Mouse (Mus musculus): ENCODE measurements around the gene Olfr374. TPM values are rescaled to one million over a fixed set of nuclear protein-coding genes. Genes with fewer than 3 reads are reported as not detected.

Gene Olfr374
- polyA plus RNA-seq, 1 experiment from 2014 or later = not detected

DNA sequence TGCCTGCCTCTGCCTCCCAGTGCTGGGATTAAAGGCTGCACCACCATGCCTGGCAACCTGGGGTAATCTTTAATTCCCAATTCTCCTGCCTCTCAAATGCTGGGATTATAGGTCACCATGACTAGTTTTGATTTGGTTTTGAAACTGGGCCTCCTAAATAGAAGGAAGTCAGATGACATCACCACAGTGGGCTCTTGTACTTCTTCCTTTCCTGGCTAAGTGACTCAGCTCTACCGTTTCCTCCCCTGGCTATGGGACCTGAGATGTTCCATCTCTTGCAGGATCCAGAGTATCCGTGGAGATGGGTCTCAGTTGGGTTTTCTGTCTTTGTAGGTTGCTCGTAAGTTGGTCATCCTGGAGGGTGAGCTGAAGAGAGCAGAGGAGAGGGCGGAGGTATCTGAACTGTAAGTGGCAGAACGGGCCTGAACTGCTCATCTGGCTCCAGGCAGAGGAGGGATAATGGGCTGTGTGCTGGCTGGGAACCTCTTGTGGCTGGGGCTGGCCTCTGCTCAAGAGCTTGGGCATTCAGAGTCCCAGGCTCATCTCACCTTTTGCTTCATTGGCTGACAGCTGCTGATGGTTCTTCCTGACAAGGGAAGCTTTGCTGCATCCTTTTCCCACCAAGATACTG is 37.6 kb downstream of the Olfr374 start:
- H3K27ac ChIP-seq (ENCODE audit: low read depth, low read length) = no peak overlapping the region
- H3K4me1 ChIP-seq (ENCODE audit: control insufficient read depth, insufficient read depth, low read length) = no peaks in the 10 kb centered on the region
- no peak for ATAC-seq (ENCODE audit: low FRiP score, low TSS enrichment)
- no peak overlapping the region for H3K4me3 ChIP-seq (ENCODE audit: low read length)
- no peak overlapping the region for H3K9ac ChIP-seq (ENCODE audit: low read depth, low read length)
- no peak overlapping the region for H3K4me2 ChIP-seq (replicated peaks; ENCODE audit: low read depth, low read length)
- WGBS = 89% methylated on average over 5 of the region's 5 CpGs
- no peaks in the 10 kb centered on the region for H3K27me3 ChIP-seq (ENCODE audit: control insufficient read depth, insufficient read depth, low read length)
- H3K36me3 ChIP-seq (ENCODE audit: control insufficient read depth, insufficient read depth, low read length) = peaks cover 95% of the 10 kb centered on the region
- H3K9me3 ChIP-seq (ENCODE audit: control insufficient read depth, low read length) = no peaks in the 10 kb centered on the region

DNA sequence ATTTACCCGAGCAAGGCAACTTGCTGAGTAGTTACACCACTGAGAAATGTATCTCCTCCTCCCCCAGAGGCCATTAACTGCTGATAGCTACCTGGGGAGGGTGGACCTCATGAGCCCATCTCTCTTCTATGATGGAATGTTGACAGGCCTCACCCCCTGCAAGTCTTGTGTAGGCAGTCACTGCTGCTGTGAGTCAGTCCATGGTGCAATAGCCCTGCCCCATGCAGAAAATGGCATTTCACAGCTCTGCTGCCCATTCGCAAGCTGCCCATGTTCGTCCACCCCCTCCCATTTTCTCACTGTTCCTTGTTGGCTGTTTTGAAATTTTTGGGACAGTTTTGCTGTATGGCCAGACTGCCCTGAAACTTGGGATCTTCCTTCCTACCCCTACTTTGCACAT is 38.7 kb downstream of the Olfr374 start:
- H3K4me3 ChIP-seq (ENCODE audit: low read length) = no peak overlapping the region

DNA sequence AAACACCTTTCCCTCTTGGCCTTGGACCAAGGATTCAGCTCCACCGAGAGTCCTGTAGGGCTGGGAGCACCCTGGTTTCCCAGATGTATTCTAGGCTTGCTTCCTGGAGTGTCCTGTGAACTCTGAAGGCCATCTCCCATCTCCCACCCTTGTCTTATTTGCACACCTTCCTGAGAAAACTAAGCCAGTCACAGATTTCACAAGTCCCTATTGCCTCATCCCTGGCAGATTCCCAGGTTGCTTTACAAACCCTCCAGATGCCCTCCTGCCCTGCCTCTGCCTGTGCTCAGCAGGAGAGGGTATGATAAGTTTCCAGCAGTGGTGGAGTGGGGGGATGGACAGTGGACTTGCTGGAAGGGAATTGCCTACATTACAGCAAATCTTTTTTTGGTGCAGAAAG is 39.2 kb downstream of the Olfr374 start:
- H3K9ac ChIP-seq (ENCODE audit: low read depth, low read length) = no peak overlapping the region
- H3K4me3 ChIP-seq (ENCODE audit: low read length) = no peak overlapping the region
- no peak overlapping the region for H3K27ac ChIP-seq (ENCODE audit: low read depth, low read length)
- no peaks in the 10 kb centered on the region for H3K4me1 ChIP-seq (ENCODE audit: control insufficient read depth, insufficient read depth, low read length)
- no peaks in the 10 kb centered on the region for H3K9me3 ChIP-seq (ENCODE audit: control insufficient read depth, low read length)
- 86% methylated on average over 1 of the region's 1 CpGs for whole genome bisulfite sequencing
- H3K4me2 ChIP-seq (replicated peaks; ENCODE audit: low read depth, low read length) = no peak overlapping the region
- peaks cover 96% of the 10 kb centered on the region for H3K36me3 ChIP-seq (ENCODE audit: control insufficient read depth, insufficient read depth, low read length)
- ATAC-seq (ENCODE audit: low FRiP score, low TSS enrichment) = no peak
- no peaks in the 10 kb centered on the region for H3K27me3 ChIP-seq (ENCODE audit: control insufficient read depth, insufficient read depth, low read length)

More for the DNA sequence above, 38.7 kb downstream of the Olfr374 start:
- H3K36me3 ChIP-seq (ENCODE audit: control insufficient read depth, insufficient read depth, low read length) = peaks cover 95% of the 10 kb centered on the region
- no peaks in the 10 kb centered on the region for H3K4me1 ChIP-seq (ENCODE audit: control insufficient read depth, insufficient read depth, low read length)
- no peak overlapping the region for H3K27ac ChIP-seq (ENCODE audit: low read depth, low read length)
- H3K27me3 ChIP-seq (ENCODE audit: control insufficient read depth, insufficient read depth, low read length) = no peaks in the 10 kb centered on the region
- no peak overlapping the region for H3K4me2 ChIP-seq (replicated peaks; ENCODE audit: low read depth, low read length)
- WGBS = 86% methylated on average over 3 of the region's 3 CpGs
- H3K9ac ChIP-seq (ENCODE audit: low read depth, low read length) = no peak overlapping the region
- no peak for ATAC-seq (ENCODE audit: low FRiP score, low TSS enrichment)
- no peaks in the 10 kb centered on the region for H3K9me3 ChIP-seq (ENCODE audit: control insufficient read depth, low read length)

DNA sequence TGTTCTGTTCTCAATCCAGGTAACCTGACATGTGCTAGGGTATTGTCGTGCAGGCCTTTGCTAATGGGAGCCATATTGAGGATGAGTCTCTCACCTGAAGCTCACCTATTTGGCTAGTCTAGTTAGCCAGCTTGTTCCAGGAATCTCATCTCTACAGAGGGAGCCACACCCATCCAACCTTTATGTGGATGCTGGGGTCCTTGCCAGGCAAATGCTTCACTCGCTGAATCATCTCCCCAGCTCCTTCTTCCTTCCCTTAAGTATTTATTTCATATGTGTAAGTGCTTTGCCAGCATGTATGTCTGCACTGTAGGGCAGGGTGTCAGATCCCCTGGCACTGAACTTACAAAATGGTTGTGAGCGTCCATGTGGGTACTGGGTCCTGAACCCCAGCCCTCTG is 39.7 kb downstream of the Olfr374 start:
- Histone ChIP-seq H3K4me2 (replicated peaks; ENCODE audit: low read depth, low read length) (no peak overlapping the region), H3K9me3 (ENCODE audit: control insufficient read depth, low read length) (no peaks in the 10 kb centered on the region), H3K27me3 (ENCODE audit: control insufficient read depth, insufficient read depth, low read length) (no peaks in the 10 kb centered on the region), H3K27ac (ENCODE audit: low read depth, low read length) (no peak overlapping the region), H3K36me3 (ENCODE audit: control insufficient read depth, insufficient read depth, low read length) (peaks cover 96% of the 10 kb centered on the region), H3K4me1 (ENCODE audit: control insufficient read depth, insufficient read depth, low read length) (no peaks in the 10 kb centered on the region), H3K4me3 (ENCODE audit: low read length) (no peak overlapping the region), H3K9ac (ENCODE audit: low read depth, low read length) (no peak overlapping the region)
- 86% methylated on average over 3 of the region's 3 CpGs for WGBS
- ATAC-seq (ENCODE audit: low FRiP score, low TSS enrichment) = no peak

DNA sequence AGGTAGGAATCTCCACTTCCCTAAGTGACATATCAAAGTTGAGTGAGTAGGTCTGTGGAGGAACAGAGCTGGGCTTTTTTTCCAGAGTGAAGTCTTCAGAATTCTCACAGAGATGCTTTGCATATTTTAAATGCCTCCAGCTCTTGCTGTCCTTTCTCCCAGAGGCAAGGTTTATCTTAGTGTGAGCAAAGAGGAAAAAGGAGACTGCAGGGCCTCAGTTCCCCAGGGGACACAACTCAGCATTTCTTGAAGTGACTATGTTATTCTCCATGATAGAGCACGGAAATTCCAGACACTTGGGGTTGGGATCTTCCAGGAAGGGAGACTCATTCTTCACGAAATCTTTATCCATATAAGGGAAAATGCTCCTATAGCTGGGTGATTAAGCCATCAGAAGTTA is 40.4 kb downstream of the Olfr374 start:
- Histone ChIP-seq H3K27ac (ENCODE audit: low read depth, low read length) (no peak overlapping the region), H3K27me3 (ENCODE audit: control insufficient read depth, insufficient read depth, low read length) (no peaks in the 10 kb centered on the region), H3K4me2 (replicated peaks; ENCODE audit: low read depth, low read length) (no peak overlapping the region), H3K4me3 (ENCODE audit: low read length) (no peak overlapping the region), H3K9me3 (ENCODE audit: control insufficient read depth, low read length) (no peaks in the 10 kb centered on the region), H3K4me1 (ENCODE audit: control insufficient read depth, insufficient read depth, low read length) (no peaks in the 10 kb centered on the region), H3K9ac (ENCODE audit: low read depth, low read length) (no peak overlapping the region), H3K36me3 (ENCODE audit: control insufficient read depth, insufficient read depth, low read length) (peaks cover 96% of the 10 kb centered on the region)
- WGBS = 79% methylated on average over 2 of the region's 2 CpGs
- no peak for ATAC-seq (ENCODE audit: low FRiP score, low TSS enrichment)

DNA sequence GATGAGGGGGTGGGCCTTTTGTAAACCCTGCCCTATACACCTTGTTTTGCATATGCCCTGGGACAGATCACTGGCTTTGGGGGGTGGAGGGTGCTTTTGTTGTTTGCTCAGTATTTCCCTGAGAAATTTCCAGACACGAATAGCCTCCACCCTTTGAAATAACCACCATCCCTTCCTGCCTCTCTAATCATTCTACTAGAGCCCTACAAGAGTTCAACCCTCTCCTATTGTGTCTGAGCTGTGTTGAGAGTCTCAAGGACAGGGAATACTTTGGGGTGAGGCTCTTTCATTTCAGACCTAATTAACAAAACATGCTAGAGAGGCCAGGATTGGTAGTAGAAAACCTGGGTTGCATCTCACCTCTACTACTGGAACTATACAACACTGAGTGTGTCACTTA is 42.2 kb downstream of the Olfr374 start:
- WGBS = 91% methylated on average over 1 of the region's 1 CpGs
- no peaks in the 10 kb centered on the region for H3K27me3 ChIP-seq (ENCODE audit: control insufficient read depth, insufficient read depth, low read length)

DNA sequence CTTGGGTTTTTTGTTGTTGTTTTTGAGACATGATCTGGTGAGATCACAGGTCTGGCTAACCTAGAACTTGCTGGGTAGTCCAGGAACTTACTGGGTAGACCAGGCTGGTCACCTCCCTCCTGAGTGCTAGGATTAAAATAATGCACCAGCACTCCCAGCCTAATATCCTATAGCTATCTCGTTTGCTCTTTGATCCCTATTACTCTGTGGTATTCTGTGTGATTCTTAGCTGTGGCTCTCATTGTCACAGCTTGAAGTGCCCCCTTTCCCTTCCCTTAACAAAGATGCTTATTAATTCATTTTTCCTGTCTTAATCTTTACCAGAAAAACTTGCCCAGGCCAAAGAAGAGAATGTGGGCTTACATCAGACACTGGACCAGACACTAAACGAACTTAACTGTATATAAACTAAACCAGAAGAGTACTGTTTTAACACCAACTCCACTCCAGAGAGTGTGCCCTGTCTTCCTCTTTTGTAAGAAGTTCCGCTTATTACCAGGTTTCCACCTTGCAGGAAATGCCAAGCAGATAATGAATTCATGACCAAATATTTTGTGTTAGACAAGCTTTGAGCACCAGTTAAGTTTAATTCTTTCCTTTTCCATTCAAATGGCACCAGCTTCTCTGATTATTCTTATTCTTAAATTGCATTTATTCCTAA is 44.7 kb downstream of the Olfr374 start:
- WGBS = 86% methylated on average over 3 of the region's 3 CpGs
- Histone ChIP-seq H3K4me1 (ENCODE audit: control insufficient read depth, insufficient read depth, low read length) (no peaks in the 10 kb centered on the region), H3K4me2 (replicated peaks; ENCODE audit: low read depth, low read length) (no peak overlapping the region), H3K27me3 (ENCODE audit: control insufficient read depth, insufficient read depth, low read length) (no peaks in the 10 kb centered on the region), H3K9ac (ENCODE audit: low read depth, low read length) (no peak overlapping the region), H3K4me3 (ENCODE audit: low read length) (no peak overlapping the region), H3K27ac (ENCODE audit: low read depth, low read length) (no peak overlapping the region), H3K9me3 (ENCODE audit: control insufficient read depth, low read length) (no peaks in the 10 kb centered on the region), H3K36me3 (ENCODE audit: control insufficient read depth, insufficient read depth, low read length) (peaks cover 73% of the 10 kb centered on the region)
- ATAC-seq (ENCODE audit: low FRiP score, low TSS enrichment) = no peak

More for the DNA sequence above, 42.2 kb downstream of the Olfr374 start:
- Histone ChIP-seq H3K4me2 (replicated peaks; ENCODE audit: low read depth, low read length) (no peak overlapping the region), H3K9me3 (ENCODE audit: control insufficient read depth, low read length) (no peaks in the 10 kb centered on the region), H3K4me1 (ENCODE audit: control insufficient read depth, insufficient read depth, low read length) (no peaks in the 10 kb centered on the region), H3K27ac (ENCODE audit: low read depth, low read length) (no peak overlapping the region), H3K4me3 (ENCODE audit: low read length) (no peak overlapping the region), H3K9ac (ENCODE audit: low read depth, low read length) (no peak overlapping the region), H3K36me3 (ENCODE audit: control insufficient read depth, insufficient read depth, low read length) (peaks cover 92% of the 10 kb centered on the region)
- ATAC-seq (ENCODE audit: low FRiP score, low TSS enrichment) = no peak

DNA sequence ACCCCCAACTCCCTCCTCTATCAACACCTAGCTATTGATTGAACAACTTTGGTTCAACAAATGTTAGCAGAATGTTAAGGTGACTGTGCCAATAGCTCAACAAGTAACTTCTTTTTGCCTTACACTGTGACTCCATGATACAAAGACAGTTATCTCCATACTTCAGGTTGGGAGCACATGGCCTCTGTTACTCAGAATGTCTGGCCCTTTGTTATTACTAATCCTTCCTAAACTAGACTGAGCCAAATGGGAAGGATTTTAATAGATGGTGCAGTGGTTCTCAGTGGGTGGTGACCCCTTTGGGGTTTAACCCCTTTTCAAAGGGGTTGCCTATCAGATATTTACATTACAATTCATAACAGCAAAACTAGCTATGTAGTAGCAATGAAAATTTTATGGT is 46.5 kb downstream of the Olfr374 start:
- Histone ChIP-seq H3K27ac (ENCODE audit: low read depth, low read length) (no peak overlapping the region), H3K27me3 (ENCODE audit: control insufficient read depth, insufficient read depth, low read length) (no peaks in the 10 kb centered on the region), H3K4me1 (ENCODE audit: control insufficient read depth, insufficient read depth, low read length) (no peaks in the 10 kb centered on the region), H3K4me3 (ENCODE audit: low read length) (no peak overlapping the region), H3K4me2 (replicated peaks; ENCODE audit: low read depth, low read length) (no peak overlapping the region), H3K9me3 (ENCODE audit: control insufficient read depth, low read length) (no peaks in the 10 kb centered on the region), H3K36me3 (ENCODE audit: control insufficient read depth, insufficient read depth, low read length) (peaks cover 55% of the 10 kb centered on the region), H3K9ac (ENCODE audit: low read depth, low read length) (no peak overlapping the region)
- no peak for ATAC-seq (ENCODE audit: low FRiP score, low TSS enrichment)

DNA sequence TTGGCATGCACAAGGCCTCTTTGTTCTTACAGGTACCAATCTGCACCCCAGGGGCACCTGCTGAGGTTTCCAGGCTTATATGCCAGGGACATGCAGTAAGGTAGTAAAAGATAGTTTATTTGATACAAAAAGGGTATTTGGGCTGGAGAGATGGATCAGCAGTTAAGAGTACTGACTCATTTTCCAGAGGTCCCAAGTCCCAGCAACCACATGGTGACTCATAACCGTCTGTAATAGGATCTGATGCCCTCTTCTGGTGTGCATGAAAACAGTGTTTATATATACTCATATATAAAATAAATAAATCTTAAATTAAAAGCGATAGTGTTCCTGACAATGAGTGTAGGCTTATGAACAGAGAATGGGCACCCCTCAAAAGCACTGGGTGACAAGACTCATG is 51.3 kb downstream of the Olfr374 start:
- 83% methylated on average over 2 of the region's 2 CpGs for WGBS

More for the DNA sequence above, 51.3 kb downstream of the Olfr374 start:
- Histone ChIP-seq H3K4me1 (ENCODE audit: control insufficient read depth, insufficient read depth, low read length) (peaks cover 15% of the 10 kb centered on the region), H3K36me3 (ENCODE audit: control insufficient read depth, insufficient read depth, low read length) (peaks cover 14% of the 10 kb centered on the region), H3K4me2 (replicated peaks; ENCODE audit: low read depth, low read length) (no peak overlapping the region), H3K9me3 (ENCODE audit: control insufficient read depth, low read length) (no peaks in the 10 kb centered on the region), H3K4me3 (ENCODE audit: low read length) (no peak overlapping the region), H3K27me3 (ENCODE audit: control insufficient read depth, insufficient read depth, low read length) (no peaks in the 10 kb centered on the region), H3K9ac (ENCODE audit: low read depth, low read length) (no peak overlapping the region), H3K27ac (ENCODE audit: low read depth, low read length) (no peak overlapping the region)
- ATAC-seq (ENCODE audit: low FRiP score, low TSS enrichment) = no peak
